Mouse (Mus musculus): ENCODE data around the gene Terb2.
"Not testable (repeated sequence)": the region's sequence is repeated elsewhere in the genome, so short reads cannot be mapped to it uniquely, and the experiment has no call there.

Terb2 gene

GRCm38 (mm10) chr2:122161542-122161941 lies 24.5 kb upstream of the Terb2 start:
- DNase-seq (ENCODE audit: low spot score), result peak; percentile 63

- DNase-seq (ENCODE audit: low spot score), result no peak
Observed at GRCm38 (mm10) chr2:122162529-122162928, 23.5 kb upstream of the Terb2 start.

DNA sequence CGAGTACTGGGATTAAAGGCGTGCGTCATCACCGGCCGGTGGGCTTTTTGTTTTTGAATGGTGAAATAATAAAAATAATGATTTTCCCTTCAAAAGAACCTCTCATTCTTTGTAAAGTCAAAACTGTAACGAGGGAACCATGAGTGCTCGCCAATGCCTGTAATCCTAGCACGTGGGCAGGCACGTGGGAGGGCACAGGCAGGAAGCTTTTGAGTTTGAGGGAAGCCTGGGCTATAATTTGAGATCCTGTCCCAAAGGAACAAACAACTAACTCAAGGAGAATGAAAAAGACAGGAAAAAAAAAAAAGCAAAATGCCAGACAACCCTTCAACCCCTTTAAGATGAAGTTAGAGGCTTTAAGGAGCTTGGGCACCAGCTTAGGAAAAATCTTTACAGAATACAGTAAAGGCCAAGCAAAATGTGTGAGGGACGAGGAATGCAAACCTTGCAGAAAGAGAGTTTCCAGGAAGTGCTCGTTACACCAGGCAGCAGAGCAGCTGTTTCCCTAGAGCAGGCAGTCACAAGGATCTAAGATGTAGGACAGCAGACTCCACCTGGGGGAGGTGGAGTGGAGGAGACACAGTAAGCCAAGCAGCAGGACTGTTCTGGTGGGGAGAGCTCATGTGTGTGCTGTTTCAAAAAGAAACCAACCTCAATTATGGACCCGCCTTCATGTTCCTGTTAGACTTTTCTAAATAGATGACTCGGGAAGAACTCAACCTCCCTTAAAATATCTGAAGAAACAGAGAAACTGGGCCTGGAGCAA lies 22.5 kb upstream of the Terb2 start:
- DNase-seq (ENCODE audit: low spot score), result no peak

DNA sequence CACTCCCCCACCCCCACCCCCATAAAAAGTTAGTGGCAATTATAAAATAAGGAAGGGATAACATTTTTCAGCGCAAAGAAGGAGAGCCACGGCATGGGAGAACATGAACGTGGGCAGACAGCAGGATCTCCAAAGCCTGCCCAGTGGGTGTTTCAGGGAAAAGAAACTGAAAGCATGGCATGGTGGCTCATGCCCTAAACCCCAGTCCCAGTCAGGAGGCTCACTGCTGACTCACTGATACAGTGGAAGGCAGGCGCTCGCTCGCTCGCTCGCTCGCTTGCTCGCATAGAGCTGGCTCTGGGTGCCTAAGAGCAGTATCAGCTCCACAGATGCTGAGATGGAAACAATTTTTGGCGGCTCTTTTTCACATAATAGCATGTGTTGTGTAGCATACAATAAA lies 21.8 kb upstream of the Terb2 start:
- DNase-seq (ENCODE audit: low spot score), result peak; percentile 92

DNA sequence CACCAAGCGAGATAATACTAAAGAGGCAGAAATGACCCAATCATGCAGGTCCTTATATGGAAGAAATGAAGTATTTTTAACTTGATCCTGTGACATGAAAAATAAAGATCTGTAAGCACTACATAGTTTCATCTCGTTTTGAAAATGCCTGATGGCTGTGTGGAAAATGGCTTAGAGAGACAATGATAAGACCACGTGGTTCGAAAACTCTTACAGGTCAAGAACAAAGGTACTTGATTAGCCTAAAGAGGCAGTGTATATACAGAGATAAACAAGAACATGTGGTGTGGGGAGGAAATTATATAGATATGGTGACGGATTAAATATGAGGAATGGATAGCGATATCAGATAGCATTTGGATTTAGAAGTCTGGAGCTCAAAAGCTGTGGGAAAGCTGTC lies 14.8 kb upstream of the Terb2 start:
- no peak for DNase-seq (ENCODE audit: low spot score)

DNA sequence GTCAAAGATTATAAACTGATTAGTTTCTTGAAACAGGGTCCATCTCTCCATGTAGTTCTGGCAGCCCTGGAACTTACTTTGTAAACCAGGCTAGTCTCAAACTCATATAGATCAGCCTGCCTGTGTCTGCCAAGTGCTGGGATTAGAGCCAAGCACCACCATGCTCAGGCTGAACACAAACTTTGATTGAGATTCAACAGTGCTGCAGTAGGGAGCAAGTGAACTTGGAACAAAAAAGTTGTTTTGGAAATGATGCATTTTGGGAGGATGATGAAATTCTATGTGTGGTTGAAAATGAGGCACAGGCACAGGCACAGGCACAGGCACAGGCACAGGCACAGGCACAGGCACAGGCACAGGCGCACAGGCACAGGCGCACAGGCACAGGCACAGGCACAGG lies 13.9 kb upstream of the Terb2 start:
- peak; percentile 90 for DNase-seq (ENCODE audit: low spot score)

DNA sequence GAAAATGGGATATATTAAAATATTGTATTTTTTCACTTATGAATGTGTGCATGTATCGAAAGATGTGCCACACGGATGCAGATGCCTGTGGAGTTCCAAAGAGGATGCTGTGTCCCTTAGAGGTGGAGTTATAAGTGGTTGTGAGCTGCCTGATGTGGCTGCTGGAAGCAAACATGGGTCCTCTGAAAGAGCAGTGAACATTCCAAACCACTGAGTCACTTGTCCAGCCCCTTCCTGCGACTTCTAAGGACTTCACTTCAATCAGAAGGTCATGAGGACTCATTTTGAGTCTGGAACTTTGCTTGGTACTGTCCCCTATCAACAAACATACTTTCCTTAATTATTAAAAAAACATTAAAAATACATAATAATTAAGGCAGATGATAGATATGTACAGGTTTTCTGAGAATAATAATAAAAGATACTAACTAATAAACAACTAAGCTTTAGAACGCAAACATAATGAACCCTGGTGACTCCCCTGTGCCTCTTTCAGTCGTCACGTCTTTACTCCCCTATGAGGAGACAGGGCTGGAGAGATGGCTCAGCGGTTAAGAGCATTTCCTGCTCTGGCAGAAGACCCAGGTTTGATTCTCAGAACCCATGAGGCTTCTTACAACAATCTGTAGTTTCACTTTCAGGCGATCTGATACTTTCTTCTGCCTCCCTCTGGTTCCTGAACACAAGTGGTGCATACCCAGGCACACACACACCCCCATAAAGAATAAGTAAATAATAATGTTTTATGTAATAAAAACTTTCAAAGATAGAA lies 5.8 kb upstream of the Terb2 start:
- no peak for DNase-seq (ENCODE audit: low spot score)

GRCm38 (mm10) chr2:122185086-122185485 lies 986 bp upstream of the Terb2 start:
- DNase-seq (ENCODE audit: low spot score), result no peak

- no peak for DNase-seq (ENCODE audit: low spot score)
Observed at GRCm38 (mm10) chr2:122186751-122187150, 679 bp downstream of the Terb2 start.

GRCm38 (mm10) chr2:122191849-122192248 lies 5.8 kb downstream of the Terb2 start:
- DNase-seq (ENCODE audit: low spot score), result no peak

DNA sequence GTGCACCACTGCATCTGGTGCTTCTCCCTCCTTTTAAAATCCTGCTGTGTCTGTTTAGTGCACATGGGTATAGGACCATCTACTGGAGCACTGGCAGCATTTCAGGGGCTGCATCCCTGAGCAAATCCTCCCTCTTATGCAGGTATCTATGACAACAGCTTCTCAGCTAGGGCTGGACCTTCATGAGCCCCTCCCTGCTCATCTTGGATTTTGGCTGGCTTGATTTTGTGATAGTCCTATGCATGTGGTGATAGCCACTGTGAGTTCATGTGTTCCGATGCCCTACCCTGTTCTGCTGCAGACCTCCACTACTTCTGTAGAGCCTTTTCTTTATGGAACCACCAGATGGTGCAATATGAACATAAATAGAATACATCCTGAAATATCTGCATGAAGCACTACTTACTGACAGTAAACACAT lies 8.4 kb downstream of the Terb2 start:
- peak; percentile 73 for DNase-seq (ENCODE audit: low spot score)

GRCm38 (mm10) chr2:122201501-122201900 lies 15.4 kb downstream of the Terb2 start:
- DNase-seq (ENCODE audit: low spot score), result no peak

- DNase-seq (ENCODE audit: low spot score), result no peak
Observed at GRCm38 (mm10) chr2:122206440-122207107, 20.5 kb downstream of the Terb2 start.

GRCm38 (mm10) chr2:122210534-122211228 lies 24.6 kb downstream of the Terb2 start:
- DNase-seq (ENCODE audit: low spot score), result no peak

DNA sequence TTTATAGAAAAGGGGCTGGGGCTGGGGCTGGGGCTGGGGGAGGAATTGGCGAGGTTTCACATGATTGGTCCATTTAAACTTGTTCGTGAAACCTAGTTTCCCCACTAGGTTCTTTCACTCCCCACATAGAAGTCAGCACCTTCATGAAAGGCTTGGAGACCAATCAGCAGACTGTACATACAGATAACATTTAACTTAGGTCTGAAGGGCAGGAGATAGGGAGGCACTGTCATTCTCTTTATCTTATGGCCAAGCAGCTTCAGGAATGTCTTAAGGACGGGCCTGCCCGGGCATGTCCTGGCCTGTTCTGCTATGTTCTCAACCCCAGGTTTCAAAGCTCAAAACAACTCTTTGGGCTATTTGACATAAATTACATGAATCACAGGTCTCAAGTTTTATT lies 31.0 kb downstream of the Terb2 start:
- not testable (repeated sequence) for DNase-seq (ENCODE audit: low spot score)

GRCm38 (mm10) chr2:122218234-122218633 lies 32.2 kb downstream of the Terb2 start:
- DNase-seq (ENCODE audit: low spot score), result no peak

- DNase-seq (ENCODE audit: low spot score), result no peak
Observed at GRCm38 (mm10) chr2:122221378-122221777, 35.3 kb downstream of the Terb2 start.

- DNase-seq (ENCODE audit: low spot score), result no peak
Observed at GRCm38 (mm10) chr2:122221798-122222197, 35.7 kb downstream of the Terb2 start.

DNA sequence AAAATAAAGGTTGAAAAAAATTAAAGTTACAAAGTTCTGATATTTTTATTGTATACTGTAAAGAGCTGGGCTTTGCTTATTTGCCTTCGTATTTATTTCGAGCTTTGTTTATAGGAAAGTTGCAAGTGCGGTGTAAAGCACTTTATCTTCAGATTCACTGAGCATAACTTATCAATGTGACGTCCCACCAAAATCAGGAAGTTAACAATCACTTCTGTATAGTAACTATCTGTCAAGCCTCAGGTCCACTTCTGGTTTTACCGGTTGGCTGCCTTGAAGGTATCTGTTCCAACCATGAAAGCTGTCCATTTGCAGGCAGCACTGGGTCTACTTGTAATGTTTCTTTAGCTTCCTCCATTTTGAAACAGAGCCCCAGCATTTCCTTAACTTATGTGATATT lies 36.2 kb downstream of the Terb2 start:
- no peak for DNase-seq (ENCODE audit: low spot score)

DNA sequence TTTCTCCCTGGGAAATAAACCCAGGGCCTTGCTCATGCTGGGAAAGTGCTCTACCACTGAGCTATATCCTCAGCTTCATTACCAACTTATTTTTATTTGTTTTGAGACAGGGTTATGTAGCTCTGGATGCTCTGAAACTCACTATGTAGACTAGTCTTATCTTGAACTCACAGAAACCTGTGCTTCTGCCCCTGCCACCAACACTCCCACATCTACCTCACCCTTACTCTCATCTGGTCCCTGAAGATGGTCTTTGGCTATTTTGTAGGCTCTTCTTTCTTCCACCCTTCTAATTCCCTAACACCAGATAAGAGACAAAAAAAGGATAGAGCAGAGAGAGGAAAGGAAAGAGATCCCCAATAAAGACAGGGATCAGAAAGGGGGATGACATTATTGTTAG lies 37.6 kb downstream of the Terb2 start:
- no peak for DNase-seq (ENCODE audit: low spot score)

DNA sequence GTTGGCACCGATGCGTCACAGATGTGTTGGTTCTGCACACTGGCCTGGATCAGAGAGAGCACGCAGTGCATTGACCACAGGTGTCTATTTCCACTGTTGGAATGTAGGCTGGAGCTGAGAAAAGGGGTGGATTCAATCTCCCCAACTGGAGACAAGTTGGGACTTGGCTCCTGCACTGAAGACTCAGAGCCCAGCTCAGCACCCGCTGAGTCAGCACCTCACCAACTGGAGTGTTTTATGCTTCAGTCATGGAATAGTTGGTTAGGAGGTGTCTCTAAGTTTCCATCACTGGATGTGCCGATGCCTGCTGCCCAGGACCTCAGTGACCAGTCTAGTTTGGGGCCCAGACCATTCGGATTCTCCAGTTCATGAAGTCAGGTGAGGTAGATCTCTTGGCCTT lies 44.3 kb downstream of the Terb2 start:
- DNase-seq (ENCODE audit: low spot score), result no peak

- no peak for DNase-seq (ENCODE audit: low spot score)
Observed at GRCm38 (mm10) chr2:122231616-122232015, 45.5 kb downstream of the Terb2 start.

All from adipocyte (in vitro differentiated cells).